Mouse (Mus musculus): Measurements from ENCODE around the gene C1qtnf4. TPM values are rescaled to one million over a fixed set of nuclear protein-coding genes. Genes with fewer than 3 reads are reported as not detected.

The C1qtnf4 gene
- total RNA-seq, 2 experiments from 2014 or later = not detected

DNA sequence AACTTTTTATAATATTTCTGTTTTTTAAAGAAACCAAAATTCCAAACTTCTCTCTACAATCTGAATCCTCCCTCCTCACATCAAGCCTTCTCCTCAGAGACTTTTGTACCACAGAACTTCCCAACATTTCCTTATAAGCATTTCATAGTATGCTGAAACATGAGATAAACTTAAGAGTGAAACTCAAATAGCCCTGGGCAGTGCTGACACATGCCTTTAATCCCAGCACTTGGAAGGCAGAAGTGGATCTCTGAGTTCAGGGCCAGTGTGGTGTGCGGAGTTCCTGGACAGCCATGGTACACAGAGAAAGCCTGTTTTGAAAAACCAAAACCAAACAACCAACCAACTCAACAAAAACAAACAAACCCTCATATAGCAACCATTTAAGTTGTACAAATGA lies 35.5 kb downstream of the C1qtnf4 start:
- no peak for ATAC-seq (replicated peaks; ENCODE audit: low FRiP score, poor library complexity, severe bottlenecking)

DNA sequence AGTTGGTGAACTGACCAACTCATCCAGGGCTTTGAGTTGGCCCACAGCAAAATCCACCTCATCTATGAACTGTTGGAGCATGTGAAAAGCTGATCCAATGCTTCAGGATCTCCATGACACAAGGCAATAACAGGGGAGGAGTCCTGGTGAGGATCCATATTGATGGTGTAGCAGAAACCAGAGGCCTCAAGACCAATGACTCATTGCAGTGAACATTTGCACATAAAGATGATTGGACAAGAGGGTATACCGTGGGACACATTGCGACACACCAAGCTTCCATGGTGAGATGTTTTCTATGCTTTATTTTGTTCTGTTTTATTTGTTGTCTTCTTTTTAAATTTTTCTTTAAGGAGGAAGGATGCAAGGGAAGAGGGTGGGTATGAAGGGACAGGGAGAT lies 37.0 kb downstream of the C1qtnf4 start:
- no peak for ATAC-seq (replicated peaks; ENCODE audit: low FRiP score, poor library complexity, severe bottlenecking)

DNA sequence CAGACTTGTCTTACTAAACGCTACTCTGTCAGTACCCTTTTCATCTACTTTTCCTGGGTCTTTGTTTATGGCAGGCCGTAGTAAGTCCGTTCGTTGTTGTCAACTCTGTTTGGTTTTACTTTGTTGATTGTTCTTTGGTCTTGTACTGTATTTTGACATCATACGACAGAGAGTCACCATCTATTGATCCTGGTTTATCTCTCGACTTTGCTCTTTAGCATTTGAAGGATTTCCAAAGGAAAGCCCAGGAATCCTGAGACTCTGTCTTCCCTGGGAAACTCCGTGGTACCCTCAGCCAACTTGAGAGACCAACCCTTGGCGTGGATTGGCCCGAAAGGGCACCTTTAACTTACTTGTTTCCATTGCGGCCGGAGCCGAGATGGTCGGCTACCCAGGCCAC lies 42.9 kb downstream of the C1qtnf4 start:
- no peak for ATAC-seq (replicated peaks; ENCODE audit: low FRiP score, poor library complexity, severe bottlenecking)

DNA sequence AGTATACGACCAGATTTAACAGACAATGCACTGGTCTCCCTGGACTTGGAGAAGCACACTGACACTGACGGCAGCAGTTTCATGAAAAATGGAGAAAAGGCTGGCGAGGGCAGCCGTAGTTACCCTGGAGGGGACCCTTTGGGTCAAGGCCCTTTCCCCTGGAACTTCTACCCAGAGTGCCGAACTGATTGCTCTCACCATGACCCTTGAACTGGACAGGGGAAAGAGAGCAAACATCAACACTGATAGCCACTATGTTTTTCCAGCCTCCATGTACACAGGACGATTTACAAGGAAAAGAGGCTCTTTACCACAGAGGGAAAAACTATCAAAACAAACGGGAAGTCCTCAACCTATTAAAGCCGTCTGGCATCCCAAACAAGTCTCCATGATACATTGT lies 46.2 kb downstream of the C1qtnf4 start:
- ATAC-seq (replicated peaks; ENCODE audit: low FRiP score, poor library complexity, severe bottlenecking) = no peak

DNA sequence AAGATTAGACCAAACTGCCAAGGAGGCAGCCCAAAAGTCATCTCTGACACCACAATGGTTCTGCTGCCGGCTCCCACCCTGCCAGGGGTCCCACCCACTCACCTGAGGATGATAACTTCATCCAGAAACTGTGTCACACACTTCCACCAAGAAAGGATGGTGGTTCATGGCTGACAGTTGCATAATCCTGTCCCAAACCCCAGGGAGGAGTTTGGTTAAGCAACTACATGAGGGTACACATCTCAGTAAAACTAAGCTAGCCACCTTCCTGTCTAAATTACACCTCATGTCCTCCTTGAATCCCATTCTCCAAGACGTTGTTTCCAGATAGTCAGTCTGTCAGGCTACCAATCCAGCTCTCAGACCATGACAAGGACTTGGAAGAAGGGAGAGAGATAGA lies 46.6 kb downstream of the C1qtnf4 start:
- no peak for ATAC-seq (replicated peaks; ENCODE audit: low FRiP score, poor library complexity, severe bottlenecking)

DNA sequence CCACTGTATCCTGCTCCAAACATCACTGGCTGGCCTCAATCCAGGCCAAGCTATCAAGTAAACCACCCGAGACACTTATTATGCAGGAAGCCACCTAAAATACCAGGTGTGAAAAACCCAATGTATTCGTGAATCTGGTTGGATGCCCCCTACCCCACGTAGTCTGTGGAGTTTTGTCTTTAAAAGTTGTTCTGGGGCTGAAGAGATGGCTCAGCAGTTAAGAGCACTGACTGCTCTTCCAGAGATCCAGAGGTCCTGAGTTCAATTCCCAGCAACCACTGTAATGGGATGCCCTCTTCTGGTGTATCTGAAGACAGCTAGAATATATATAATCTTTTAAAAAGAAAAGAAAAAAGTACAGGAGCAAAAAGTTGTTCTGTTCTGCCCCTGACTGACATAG lies 52.7 kb downstream of the C1qtnf4 start:
- no peak for ATAC-seq (replicated peaks; ENCODE audit: low FRiP score, poor library complexity, severe bottlenecking)

DNA sequence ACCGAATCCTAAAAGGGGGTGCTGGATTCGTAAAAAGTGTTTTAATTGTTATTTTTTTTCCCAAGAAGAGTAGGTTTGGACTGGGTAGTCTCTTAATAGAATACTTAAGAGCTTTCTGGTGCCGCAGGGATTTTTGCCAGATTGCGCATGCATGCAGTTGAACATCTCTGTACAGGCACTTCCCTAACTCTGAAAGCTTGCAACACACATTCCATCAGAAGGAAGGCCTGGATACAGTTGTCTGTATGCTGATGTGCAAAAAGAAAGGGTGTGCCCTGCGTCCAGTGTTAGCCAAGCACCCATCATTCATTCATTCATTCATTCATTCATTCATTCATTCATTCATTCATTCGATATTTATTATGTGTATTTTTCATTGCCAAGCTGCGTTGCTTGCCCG lies 54.1 kb downstream of the C1qtnf4 start:
- ATAC-seq (replicated peaks; ENCODE audit: low FRiP score, poor library complexity, severe bottlenecking) = no peak; the same call in 1 of the 2 replicates

Other genes with a start within 250 kb of the C1qtnf4 start
- gene Nup160, start 208.6 kb upstream of the C1qtnf4 start, total RNA-seq (2015; ENCODE audit: low replicate concordance) = 23.6 and 64.4 TPM in 2 replicates
- 23.7 and 37.6 TPM in 2 replicates for gene Nup160, start 208.6 kb upstream of the C1qtnf4 start, total RNA-seq (2017; ENCODE audit: low replicate concordance)
- gene Fnbp4, start 140.5 kb upstream of the C1qtnf4 start, total RNA-seq (2015; ENCODE audit: low replicate concordance) = 51.0 and 63.2 TPM in 2 replicates
- gene Fnbp4, start 140.5 kb upstream of the C1qtnf4 start, total RNA-seq (2017; ENCODE audit: low replicate concordance) = 135 and 192 TPM in 2 replicates
- gene Agbl2, start 103.1 kb upstream of the C1qtnf4 start, total RNA-seq (2015; ENCODE audit: low replicate concordance) = not detected in 2 replicates
- not detected in 2 replicates for gene Agbl2, start 103.1 kb upstream of the C1qtnf4 start, total RNA-seq (2017; ENCODE audit: low replicate concordance)
- 61.7 and 91.3 TPM in 2 replicates for gene Mtch2, start 38.7 kb upstream of the C1qtnf4 start, total RNA-seq (2015; ENCODE audit: low replicate concordance)
- gene Mtch2, start 38.7 kb upstream of the C1qtnf4 start, total RNA-seq (2017; ENCODE audit: low replicate concordance) = 37.2 and 37.7 TPM in 2 replicates
- 1.7 and 5.8 TPM in 2 replicates for gene Kbtbd4, start 18.9 kb downstream of the C1qtnf4 start, total RNA-seq (2015; ENCODE audit: low replicate concordance)
- 2.8 TPM in 2 replicates for gene Kbtbd4, start 18.9 kb downstream of the C1qtnf4 start, total RNA-seq (2017; ENCODE audit: low replicate concordance)
- 36.2 and 37.3 TPM in 2 replicates for gene Ndufs3, start 19.0 kb downstream of the C1qtnf4 start, total RNA-seq (2015; ENCODE audit: low replicate concordance)
- gene Ndufs3, start 19.0 kb downstream of the C1qtnf4 start, total RNA-seq (2017; ENCODE audit: low replicate concordance) = 28.0 and 29.0 TPM in 2 replicates
- gene Celf1, start 54.5 kb downstream of the C1qtnf4 start, total RNA-seq (2015; ENCODE audit: low replicate concordance) = 23.8 and 25.4 TPM in 2 replicates
- gene Celf1, start 54.5 kb downstream of the C1qtnf4 start, total RNA-seq (2017; ENCODE audit: low replicate concordance) = 31.9 and 38.8 TPM in 2 replicates
- not detected in 2 replicates for gene Rapsn, start 149.8 kb downstream of the C1qtnf4 start, total RNA-seq (2015; ENCODE audit: low replicate concordance)
- not detected in 2 replicates for gene Rapsn, start 149.8 kb downstream of the C1qtnf4 start, total RNA-seq (2017; ENCODE audit: low replicate concordance)
- 24.8 and 40.8 TPM in 2 replicates for gene Psmc3, start 168.1 kb downstream of the C1qtnf4 start, total RNA-seq (2015; ENCODE audit: low replicate concordance)
- gene Psmc3, start 168.1 kb downstream of the C1qtnf4 start, total RNA-seq (2017; ENCODE audit: low replicate concordance) = 76.4 and 132 TPM in 2 replicates
- gene Slc39a13, start 184.6 kb downstream of the C1qtnf4 start, total RNA-seq (2015; ENCODE audit: low replicate concordance) = 6.9 TPM in 1 of 2 replicates, not detected in the other
- 0.98 and 4.2 TPM in 2 replicates for gene Slc39a13, start 184.6 kb downstream of the C1qtnf4 start, total RNA-seq (2017; ENCODE audit: low replicate concordance)
- gene Spi1, start 196.5 kb downstream of the C1qtnf4 start, total RNA-seq (2015; ENCODE audit: low replicate concordance) = 60.5 and 134 TPM in 2 replicates
- 21.6 and 48.5 TPM in 2 replicates for gene Spi1, start 196.5 kb downstream of the C1qtnf4 start, total RNA-seq (2017; ENCODE audit: low replicate concordance)
- 0.21 TPM in 1 of 2 replicates, not detected in the other for gene Mybpc3, start 232.3 kb downstream of the C1qtnf4 start, total RNA-seq (2015; ENCODE audit: low replicate concordance)
- 0.56 TPM in 1 of 2 replicates, not detected in the other for gene Mybpc3, start 232.3 kb downstream of the C1qtnf4 start, total RNA-seq (2017; ENCODE audit: low replicate concordance)